Mouse (Mus musculus) layer of hippocampus, adult 2 months (tissue): Measurements from ENCODE around the gene Cox17. TPM values are rescaled to one million over a fixed set of nuclear protein-coding genes. Genes with fewer than 3 reads are reported as not detected.

Experiments used
- DNase-seq, 2 experiments: peaks; one replicate each; pipeline ENCODE4 v3.0.0; 2022; ENCODE audit warnings: low spot score in 2 of 2
- H3K27ac ChIP-seq: fragments of 200-600 bp; 2 replicates; pipeline ENCODE4 v1.8.1; 2022
- H3K4me3 ChIP-seq: fragments of 200-600 bp; 2 replicates; pipeline ENCODE4 v1.8.1; 2022; ENCODE audit warnings: mild to moderate bottlenecking
- CTCF ChIP-seq: fragments of 200-600 bp; conservative IDR thresholded peaks from 2 replicates; pipeline ENCODE4 v1.8.1; 2022; ENCODE audit warnings: antibody characterized with exemption, mild to moderate bottlenecking, moderate library complexity
- total RNA-seq, 2 experiments: library from RNA; stranded (reverse); gene quantifications; 2 replicates each; pipeline ENCODE4 v1.2.3; 2021

Cox17 gene
- total RNA-seq, 2 experiments from 2014 or later = 123 to 126 TPM

DNA sequence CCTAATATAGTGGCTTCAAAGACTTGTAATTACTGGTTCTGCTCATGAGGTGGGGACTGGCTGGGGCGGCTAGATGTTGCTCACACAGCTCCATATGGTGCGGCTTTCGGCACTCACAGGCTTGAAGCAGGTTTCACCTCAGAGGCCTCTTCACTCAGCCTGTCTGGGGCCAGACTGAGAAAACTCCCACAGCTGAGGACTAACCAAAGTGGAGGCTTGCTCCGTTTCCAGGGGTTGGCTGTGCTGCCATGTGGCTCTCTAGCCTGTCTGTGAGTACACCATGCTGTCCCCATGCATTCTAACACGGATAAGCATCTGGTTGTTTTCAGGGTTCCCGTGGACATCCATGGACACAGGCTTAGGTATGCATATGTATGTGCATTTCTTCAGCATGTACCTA lies 31.8 kb downstream of the Cox17 start:
- TF ChIP-seq CTCF = no peak
- no peak for DNase-seq
- Histone ChIP-seq H3K4me3 (no peak overlapping the region), H3K27ac (no peak overlapping the region)

DNA sequence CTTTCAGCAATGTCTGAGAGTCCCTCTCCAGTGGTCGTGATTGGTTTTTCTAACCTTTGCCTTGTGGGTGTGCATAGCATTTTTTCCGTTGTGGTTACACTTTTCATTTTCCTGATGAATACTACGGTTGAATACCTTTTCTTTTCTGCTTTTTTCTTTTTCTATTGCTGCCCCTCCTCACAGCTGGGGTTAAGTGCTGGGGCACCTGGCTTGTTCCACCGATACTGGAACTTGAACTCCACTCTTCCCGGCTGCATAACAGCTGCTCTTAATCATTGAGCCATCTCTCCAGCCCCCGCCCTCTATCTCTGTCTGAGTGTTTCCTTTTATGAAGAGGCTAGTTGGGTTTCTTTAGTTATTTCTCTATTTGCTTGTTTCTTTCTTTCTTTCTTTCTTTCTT lies 32.3 kb downstream of the Cox17 start:
- no peak for DNase-seq
- H3K4me3 ChIP-seq = no peak overlapping the region
- TF ChIP-seq CTCF = no peak
- H3K27ac ChIP-seq = no peak overlapping the region

DNA sequence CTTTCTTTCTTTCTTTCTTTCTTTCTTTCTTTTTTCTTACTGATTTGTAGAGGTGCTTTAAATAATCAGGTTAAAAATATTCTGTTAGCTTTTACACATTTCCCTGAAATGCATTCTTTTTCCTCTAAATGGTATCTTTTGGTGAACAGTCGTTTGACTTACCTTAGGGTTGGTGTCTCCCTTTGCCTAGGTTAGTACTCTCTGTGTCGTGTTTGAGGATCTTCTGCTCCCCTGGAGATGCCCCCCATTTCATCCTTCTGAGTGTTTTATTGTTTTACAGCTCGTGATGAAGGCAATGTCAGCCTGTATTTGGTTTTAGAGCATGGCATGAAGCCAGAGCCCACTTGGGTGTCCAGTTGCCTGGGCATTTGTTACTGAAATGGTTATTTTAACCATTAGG lies 32.7 kb downstream of the Cox17 start:
- TF ChIP-seq CTCF = no peak
- H3K4me3 ChIP-seq = no peak overlapping the region
- DNase-seq = no peak

DNA sequence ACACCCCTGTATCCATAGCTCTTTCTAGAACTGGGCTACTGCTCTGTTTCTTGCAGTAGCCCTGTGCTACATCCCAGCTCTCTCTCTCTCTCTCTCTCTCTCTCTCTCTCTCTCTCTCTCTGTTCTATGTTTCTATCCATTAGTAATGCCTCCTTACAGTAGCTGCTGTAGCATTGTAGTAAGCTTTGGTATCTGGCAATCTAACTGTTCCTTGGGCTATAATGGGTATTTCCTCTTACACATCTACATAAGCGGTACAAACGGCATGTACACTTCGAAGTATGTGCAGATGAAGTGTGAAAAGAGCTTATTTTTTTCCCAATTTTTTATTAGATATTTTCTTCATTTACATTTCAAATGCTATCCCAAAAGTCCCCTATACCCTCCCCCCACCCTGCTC lies 33.1 kb downstream of the Cox17 start:
- TF ChIP-seq CTCF = no peak
- no peak overlapping the region for H3K27ac ChIP-seq
- DNase-seq = no peak
- H3K4me3 ChIP-seq = no peak overlapping the region

More for the DNA sequence above, 32.7 kb downstream of the Cox17 start:
- H3K27ac ChIP-seq = no peak overlapping the region

DNA sequence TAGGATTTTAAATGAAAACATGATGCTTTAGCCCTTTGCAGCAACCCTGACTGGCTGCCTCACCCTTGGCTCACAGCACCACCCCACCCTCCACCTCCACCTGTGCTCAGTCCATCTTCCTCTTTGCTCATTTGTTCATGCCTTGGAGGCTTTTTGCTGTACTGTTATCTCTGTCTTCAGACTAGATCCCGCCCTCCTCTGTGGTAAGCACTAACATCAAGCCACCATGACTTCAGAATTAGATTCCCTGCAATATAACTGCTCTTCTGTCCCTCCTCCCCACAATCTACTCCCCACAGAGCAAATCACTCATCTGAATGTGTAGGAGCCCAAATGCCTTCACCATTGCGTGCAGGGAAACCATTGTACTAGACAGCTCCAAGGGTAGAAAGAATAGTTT lies 36.9 kb downstream of the Cox17 start:
- Histone ChIP-seq H3K4me3 (no peak overlapping the region), H3K27ac (no peak overlapping the region)
- no peak for TF ChIP-seq CTCF
- DNase-seq = no peak

DNA sequence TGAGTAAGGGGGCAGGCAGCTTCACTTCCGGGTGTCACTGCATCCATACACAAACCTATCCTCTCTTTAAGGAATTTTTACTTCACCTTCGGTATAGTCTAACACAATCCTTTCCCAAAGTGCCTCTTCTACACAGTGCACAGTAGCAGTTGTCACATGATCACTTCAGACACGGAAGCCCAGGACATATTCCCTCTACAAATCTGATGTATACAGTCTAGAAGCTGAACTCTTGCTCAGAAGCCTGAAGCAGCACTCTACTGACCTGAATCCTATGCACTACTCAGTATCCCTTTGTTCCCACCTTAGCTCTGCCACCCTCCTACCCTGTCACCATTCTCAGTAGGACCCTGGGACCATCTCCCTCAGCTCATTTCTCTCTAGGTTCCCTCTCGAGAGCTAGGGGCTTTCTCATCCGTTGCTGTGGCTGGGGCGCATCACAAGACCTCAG lies 38.4 kb downstream of the Cox17 start:
- no peak overlapping the region for H3K27ac ChIP-seq
- TF ChIP-seq CTCF = no peak
- no peak for DNase-seq
- no peak overlapping the region for H3K4me3 ChIP-seq

DNA sequence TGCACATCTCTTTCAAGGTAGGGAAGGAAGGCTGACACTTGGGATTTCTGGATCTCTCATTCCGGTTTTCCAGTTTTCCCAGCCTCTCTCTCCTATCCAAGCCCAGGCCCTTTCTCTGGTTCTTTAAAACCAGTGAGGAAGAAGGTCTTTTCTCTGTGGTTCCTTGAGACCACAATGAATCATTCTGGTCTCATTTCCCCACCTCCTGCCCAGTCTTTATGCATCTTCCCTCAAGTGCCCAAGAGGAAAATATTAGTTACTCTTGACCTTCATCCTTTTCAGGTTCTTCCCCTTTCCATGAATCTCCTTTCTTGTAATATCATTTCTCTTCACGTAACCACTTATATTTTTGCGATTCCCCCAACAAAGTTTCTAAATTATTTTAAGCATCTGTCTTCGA lies 38.9 kb downstream of the Cox17 start:
- Histone ChIP-seq H3K27ac (no peak overlapping the region), H3K4me3 (no peak overlapping the region)
- no peak for DNase-seq
- TF ChIP-seq CTCF = no peak

DNA sequence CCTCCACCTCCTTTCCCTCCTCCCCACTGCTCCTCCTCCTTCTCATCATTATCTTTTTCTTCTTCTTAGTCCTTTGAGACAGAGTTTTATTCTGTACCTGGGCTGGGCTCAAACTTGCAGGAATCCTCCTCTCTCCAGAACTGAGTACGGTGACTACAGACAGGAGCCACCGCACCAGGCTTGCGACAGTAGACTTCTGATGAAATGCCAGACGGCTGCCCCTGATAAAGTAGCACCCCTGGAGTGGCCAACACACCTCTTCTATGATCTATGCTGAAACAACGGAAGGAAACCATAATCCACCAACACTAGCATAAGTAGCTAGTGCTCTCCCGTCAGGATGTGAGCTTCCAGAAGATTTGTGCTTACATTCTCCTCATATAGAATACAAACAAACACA lies 40.6 kb downstream of the Cox17 start:
- H3K4me3 ChIP-seq = no peak overlapping the region
- no peak for DNase-seq
- no peak for TF ChIP-seq CTCF
- H3K27ac ChIP-seq = no peak overlapping the region

DNA sequence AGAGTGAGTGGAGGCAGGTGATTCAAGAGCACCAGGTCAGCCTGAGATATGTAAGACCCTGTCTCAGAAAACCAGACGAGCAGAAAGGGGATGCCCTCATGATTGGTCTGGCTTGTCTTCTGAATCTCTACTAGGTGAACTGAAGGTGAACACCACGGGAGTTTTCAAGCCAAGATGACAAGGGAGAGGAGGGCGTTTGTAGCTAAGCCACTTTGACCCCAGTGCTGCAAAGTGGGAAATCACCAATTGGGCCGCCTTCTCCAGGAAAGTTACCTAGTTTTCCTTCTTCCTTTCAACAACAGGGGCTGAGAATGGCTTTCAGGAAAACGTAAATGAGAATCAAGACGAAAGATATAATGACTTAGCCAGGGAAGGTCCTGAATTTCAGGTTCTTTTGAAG lies 42.0 kb downstream of the Cox17 start:
- Histone ChIP-seq H3K27ac (no peak overlapping the region), H3K4me3 (no peak overlapping the region)
- TF ChIP-seq CTCF = no peak
- no peak for DNase-seq

DNA sequence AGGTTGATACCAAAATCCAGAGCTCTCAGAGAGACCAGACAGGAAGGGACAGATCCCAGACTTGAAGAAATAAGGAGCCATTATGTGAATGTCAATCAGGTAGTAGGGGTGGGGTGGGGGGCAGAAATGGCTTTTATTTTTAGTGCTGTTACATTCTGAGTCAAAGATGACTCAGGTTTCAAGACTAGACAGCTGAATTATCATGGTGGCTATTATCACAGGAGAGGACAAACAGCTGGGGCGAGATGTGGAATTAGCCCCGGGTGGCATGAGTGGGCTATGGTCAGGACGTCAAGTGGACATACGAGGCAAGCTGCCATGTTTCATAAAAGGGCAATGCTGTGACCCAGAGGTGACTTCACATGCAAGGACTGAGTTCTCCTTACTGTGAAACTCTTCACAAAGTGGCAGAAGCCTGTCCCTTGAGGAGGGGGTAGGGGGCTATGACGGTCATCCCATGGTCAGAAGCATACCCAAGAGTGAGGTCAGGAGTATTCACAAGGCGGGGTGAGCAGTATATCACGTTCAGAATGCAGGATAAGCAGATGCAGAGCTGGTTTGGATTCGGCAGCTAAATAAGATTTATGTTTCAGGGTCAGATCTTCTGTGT lies 42.6 kb downstream of the Cox17 start:
- H3K27ac ChIP-seq = no peak overlapping the region
- no peak for DNase-seq
- TF ChIP-seq CTCF = no peak
- H3K4me3 ChIP-seq = no peak overlapping the region

DNA sequence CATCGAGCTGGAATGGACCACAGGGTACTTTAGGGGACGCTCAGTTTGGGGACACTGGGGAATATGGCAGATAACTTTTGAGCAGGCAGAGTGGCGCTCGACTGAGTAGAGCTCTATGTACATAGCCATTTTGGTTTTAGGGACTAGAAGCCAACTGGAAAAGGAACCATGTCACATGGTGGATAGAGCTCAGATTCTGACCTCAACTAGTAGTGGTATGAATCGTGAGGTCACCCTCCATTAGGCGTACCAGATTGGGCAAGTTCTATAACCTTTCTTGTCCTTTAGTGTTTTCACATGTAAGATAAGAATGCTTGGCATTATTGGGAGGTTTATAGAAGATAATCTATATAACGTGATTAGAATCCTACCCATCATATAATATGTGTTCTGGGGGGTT lies 43.5 kb downstream of the Cox17 start:
- TF ChIP-seq CTCF = no peak
- H3K4me3 ChIP-seq = no peak overlapping the region
- DNase-seq = no peak
- no peak overlapping the region for H3K27ac ChIP-seq

DNA sequence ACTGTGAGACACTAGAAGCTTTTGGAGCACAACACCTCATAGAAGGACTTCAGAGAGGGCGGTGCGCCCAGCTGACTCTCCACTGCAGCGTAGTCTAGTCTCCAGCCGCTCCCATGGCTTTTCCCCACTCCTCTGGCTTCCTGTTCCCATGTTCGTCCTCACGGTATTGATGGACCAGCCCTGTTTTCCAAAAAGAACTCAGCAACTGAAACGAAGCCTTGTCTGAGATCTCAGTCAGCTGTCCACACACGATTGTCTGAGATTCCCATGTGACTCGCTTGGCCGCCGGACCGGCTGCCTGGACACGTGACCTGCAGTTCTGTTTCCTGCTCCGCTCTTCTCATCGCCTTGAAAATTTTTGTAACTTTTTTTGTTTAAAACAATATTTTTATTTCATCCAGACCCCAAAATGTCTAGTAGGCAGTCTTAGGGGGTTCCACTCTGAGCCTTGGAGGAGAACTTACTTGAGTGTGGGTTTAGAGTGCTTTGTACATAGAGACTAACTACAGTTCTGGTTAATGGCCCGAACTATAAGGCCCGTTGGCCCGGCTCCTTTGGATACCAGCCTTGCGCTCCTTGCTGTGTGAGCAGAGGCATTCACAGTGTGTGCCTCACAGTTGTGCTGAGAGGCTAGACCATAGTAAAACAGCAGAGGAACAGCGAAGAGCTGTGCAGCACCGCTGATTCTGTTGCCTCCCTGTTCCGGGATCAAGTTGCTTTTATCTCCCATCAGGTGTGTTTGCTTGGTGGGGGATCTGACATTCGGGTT lies 45.5 kb downstream of the Cox17 start:
- Histone ChIP-seq H3K4me3 (peak overlapping the region; percentile 11), H3K27ac (peak overlapping the region; percentile 83)
- TF ChIP-seq CTCF = no peak
- no peak for DNase-seq

DNA sequence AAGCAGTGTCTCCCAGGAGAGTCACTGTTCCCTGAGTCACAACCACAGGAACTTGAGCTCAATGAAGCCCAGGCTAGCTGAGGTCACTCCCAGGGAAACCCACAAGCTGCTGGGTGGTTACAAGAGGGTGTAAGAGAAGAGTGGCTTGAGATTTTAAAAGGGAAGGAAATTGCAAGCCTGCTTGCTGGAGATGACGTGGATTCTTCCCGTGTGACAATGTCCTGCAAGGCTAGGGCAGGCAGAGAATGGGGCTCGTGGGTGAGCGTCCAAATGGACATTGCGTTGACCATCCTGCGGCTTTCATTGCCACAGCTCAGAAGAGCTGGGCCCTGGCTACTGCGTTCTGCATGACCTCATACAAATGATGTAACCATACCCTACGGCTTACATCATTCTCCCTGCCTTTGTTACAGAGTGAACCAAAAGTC lies 47.4 kb downstream of the Cox17 start:
- no peak for TF ChIP-seq CTCF
- Histone ChIP-seq H3K4me3 (no peak overlapping the region), H3K27ac (no peak overlapping the region)
- no peak for DNase-seq

DNA sequence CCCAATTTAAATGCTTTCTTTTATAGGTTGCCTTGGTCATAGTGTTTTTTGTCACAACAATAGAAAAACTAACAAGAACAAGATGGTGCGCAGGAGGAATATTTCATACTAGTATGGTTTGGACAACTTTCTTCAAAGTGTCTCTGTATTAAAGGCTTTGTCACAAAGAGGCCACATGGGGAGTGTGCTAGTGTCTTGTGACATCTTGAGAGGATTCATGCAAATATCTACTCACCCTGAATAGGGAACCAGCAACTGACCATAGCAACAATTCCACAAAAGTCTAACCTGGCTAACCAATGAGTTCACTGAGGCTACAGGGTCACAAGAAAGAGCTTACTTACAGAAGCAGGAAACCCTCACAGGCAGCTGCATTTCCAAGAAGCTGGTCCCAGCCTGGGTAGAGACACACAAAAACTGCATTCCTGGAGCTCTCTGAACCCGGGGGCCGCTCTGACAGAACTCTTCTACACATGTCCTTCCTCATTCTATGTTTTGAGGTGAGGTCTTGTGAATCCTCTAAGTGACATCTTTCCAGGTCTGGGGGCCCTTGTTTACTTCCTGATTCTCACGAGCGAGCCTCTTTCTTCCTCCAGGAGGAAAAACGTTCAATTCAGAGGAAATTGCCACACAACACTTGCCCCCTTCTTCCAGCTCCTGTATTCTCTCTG lies 48.4 kb downstream of the Cox17 start:
- TF ChIP-seq CTCF = no peak
- H3K4me3 ChIP-seq = no peak overlapping the region
- no peak for DNase-seq
- H3K27ac ChIP-seq = no peak overlapping the region
